Mouse (Mus musculus): ENCODE data around the gene Asb18. TPM values are rescaled to one million over a fixed set of nuclear protein-coding genes. Genes with fewer than 3 reads are reported as not detected.

The Asb18 gene
- polyA plus RNA-seq, 1 experiment from 2014 or later: 0.06 TPM

- H3K36me3 ChIP-seq (ENCODE audit: control insufficient read depth, insufficient read depth, low read length): no peaks in the 10 kb centered on the region
- peaks cover 15% of the 10 kb centered on the region for H3K27me3 ChIP-seq (ENCODE audit: control insufficient read depth, insufficient read depth, low read length)
- no peak overlapping the region for H3K4me3 ChIP-seq (replicated peaks; ENCODE audit: low read length)
- no peak overlapping the region for H3K9ac ChIP-seq (ENCODE audit: low read length)
- H3K4me1 ChIP-seq (ENCODE audit: control insufficient read depth, insufficient read depth, low read length): no peaks in the 10 kb centered on the region
- 18% methylated on average over 7 of the region's 7 CpGs for WGBS
- no peak overlapping the region for H3K27ac ChIP-seq (ENCODE audit: low read length)
- no peak overlapping the region for H3K4me2 ChIP-seq (ENCODE audit: low read depth, low read length)
- ATAC-seq (ENCODE audit: insufficient read depth, low FRiP score): no peak
- H3K9me3 ChIP-seq (replicated peaks; ENCODE audit: control insufficient read depth, low read length): no peaks in the 10 kb centered on the region
Measured at GRCm38 (mm10) chr1:89998076-89998475, 16.4 kb downstream of the Asb18 start.

- H3K4me2 ChIP-seq (ENCODE audit: low read depth, low read length): peak overlapping the region; percentile 30
- H3K36me3 ChIP-seq (ENCODE audit: control insufficient read depth, insufficient read depth, low read length): no peaks in the 10 kb centered on the region
- no peak for ATAC-seq (ENCODE audit: insufficient read depth, low FRiP score)
- H3K4me1 ChIP-seq (ENCODE audit: control insufficient read depth, insufficient read depth, low read length): no peaks in the 10 kb centered on the region
- peak overlapping the region; percentile 25 for H3K4me3 ChIP-seq (replicated peaks; ENCODE audit: low read length)
- H3K9ac ChIP-seq (ENCODE audit: low read length): peak overlapping the region; percentile 11; the same call in 1 of the 2 replicates
- H3K27ac ChIP-seq (ENCODE audit: low read length): no peak overlapping the region
- H3K9me3 ChIP-seq (replicated peaks; ENCODE audit: control insufficient read depth, low read length): no peaks in the 10 kb centered on the region
- H3K27me3 ChIP-seq (ENCODE audit: control insufficient read depth, insufficient read depth, low read length): peaks cover 39% of the 10 kb centered on the region
- WGBS: 2% methylated on average over 25 of the region's 25 CpGs
Measured at GRCm38 (mm10) chr1:89992256-89992655, 22.2 kb downstream of the Asb18 start.

- no peaks in the 10 kb centered on the region; the same call in 1 of the 2 replicates for H3K27me3 ChIP-seq (ENCODE audit: control insufficient read depth, insufficient read depth, low read length)
- H3K4me3 ChIP-seq (replicated peaks; ENCODE audit: low read length): no peak overlapping the region
- H3K27ac ChIP-seq (ENCODE audit: low read length): no peak overlapping the region
- no peak overlapping the region for H3K9ac ChIP-seq (ENCODE audit: low read length)
- 89% methylated on average over 8 of the region's 8 CpGs for WGBS
- H3K36me3 ChIP-seq (ENCODE audit: control insufficient read depth, insufficient read depth, low read length): no peaks in the 10 kb centered on the region
- no peaks in the 10 kb centered on the region for H3K4me1 ChIP-seq (ENCODE audit: control insufficient read depth, insufficient read depth, low read length)
- H3K4me2 ChIP-seq (ENCODE audit: low read depth, low read length): no peak overlapping the region
- H3K9me3 ChIP-seq (replicated peaks; ENCODE audit: control insufficient read depth, low read length): no peaks in the 10 kb centered on the region
- no peak for ATAC-seq (ENCODE audit: insufficient read depth, low FRiP score)
Measured at GRCm38 (mm10) chr1:89977261-89977660, 37.2 kb downstream of the Asb18 start.

DNA sequence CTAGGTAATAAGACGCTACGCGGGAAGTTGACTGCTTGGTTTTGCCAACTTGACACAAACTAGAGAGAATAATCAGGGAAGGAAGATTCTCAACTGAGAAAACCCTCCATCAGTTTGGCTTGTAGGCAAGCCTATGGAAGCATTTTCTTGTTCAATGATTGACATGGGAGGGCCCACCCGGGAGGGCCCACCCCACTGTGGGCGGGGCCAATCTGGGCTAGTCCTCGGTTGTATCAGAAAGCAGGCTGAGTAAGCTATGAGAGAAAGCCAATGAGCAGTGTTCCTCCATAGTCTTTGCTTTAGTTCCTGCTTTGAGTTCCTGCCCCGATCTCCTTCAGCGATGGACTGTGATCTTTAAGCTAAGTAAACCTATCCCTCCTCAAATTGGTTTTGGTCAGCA, 38.1 kb downstream of the Asb18 start:
- no peak for ATAC-seq (ENCODE audit: insufficient read depth, low FRiP score)
- Histone ChIP-seq H3K36me3 (ENCODE audit: control insufficient read depth, insufficient read depth, low read length) (no peaks in the 10 kb centered on the region), H3K4me1 (ENCODE audit: control insufficient read depth, insufficient read depth, low read length) (no peaks in the 10 kb centered on the region), H3K9me3 (replicated peaks; ENCODE audit: control insufficient read depth, low read length) (no peaks in the 10 kb centered on the region), H3K27me3 (ENCODE audit: control insufficient read depth, insufficient read depth, low read length) (no peaks in the 10 kb centered on the region; the same call in 1 of the 2 replicates), H3K4me2 (ENCODE audit: low read depth, low read length) (no peak overlapping the region), H3K27ac (ENCODE audit: low read length) (no peak overlapping the region), H3K4me3 (replicated peaks; ENCODE audit: low read length) (no peak overlapping the region), H3K9ac (ENCODE audit: low read length) (no peak overlapping the region)
- 74% methylated on average over 8 of the region's 8 CpGs for WGBS

- ATAC-seq (ENCODE audit: insufficient read depth, low FRiP score): no peak
- Histone ChIP-seq H3K27me3 (ENCODE audit: control insufficient read depth, insufficient read depth, low read length) (peaks cover 12% of the 10 kb centered on the region), H3K4me1 (ENCODE audit: control insufficient read depth, insufficient read depth, low read length) (no peaks in the 10 kb centered on the region), H3K9me3 (replicated peaks; ENCODE audit: control insufficient read depth, low read length) (no peaks in the 10 kb centered on the region), H3K4me3 (replicated peaks; ENCODE audit: low read length) (no peak overlapping the region), H3K4me2 (ENCODE audit: low read depth, low read length) (no peak overlapping the region), H3K27ac (ENCODE audit: low read length) (no peak overlapping the region), H3K9ac (ENCODE audit: low read length) (no peak overlapping the region), H3K36me3 (ENCODE audit: control insufficient read depth, insufficient read depth, low read length) (no peaks in the 10 kb centered on the region)
- 78% methylated on average over 8 of the region's 8 CpGs for whole genome bisulfite sequencing
Measured at GRCm38 (mm10) chr1:89974541-89974940, 39.9 kb downstream of the Asb18 start.

DNA sequence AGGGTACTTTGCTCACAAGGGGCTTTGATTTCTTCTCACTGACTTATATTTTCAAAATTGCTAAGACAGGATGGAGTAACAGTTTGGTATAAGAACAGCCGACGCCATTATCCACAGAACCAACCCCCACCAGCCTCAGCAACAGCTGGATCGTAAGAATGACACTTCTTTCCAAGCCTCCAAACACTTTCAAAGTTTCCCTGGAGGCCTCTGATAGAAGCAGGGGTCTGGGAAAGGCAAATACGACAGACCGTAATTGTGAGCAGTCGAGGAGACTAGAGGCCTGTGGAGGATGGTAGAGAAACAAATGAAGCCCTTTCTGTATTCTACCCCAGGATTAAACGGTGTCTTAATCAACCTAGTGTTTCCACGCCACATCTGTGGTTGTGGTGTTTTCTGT, 42.6 kb downstream of the Asb18 start:
- peaks cover 37% of the 10 kb centered on the region for H3K27me3 ChIP-seq (ENCODE audit: control insufficient read depth, insufficient read depth, low read length)
- 42% methylated on average over 8 of the region's 8 CpGs for WGBS
- ATAC-seq (ENCODE audit: insufficient read depth, low FRiP score): no peak

DNA sequence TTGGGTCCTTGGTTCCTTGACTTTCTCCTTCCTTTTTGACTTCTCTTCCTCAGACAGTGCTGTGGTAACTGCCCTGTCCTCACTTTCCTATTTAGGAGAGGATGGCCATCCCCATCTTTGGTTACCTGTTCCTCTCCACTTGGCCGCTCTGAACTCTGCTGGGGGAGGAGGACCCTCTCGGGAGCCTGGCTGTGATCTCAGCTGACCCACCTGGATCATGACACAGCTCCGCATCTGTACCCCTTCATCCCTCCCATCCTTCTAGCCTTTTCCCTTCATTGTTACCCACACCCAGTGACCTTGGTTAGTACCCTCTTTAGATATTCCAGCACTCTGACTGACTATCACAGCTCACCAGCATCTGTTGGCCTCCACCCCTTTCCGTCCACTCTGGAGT, 44.8 kb downstream of the Asb18 start:
- Histone ChIP-seq H3K4me3 (replicated peaks; ENCODE audit: low read length) (no peak overlapping the region), H3K4me1 (ENCODE audit: control insufficient read depth, insufficient read depth, low read length) (peaks cover 3% of the 10 kb centered on the region; the same call in 1 of the 2 replicates), H3K9ac (ENCODE audit: low read length) (no peak overlapping the region), H3K4me2 (ENCODE audit: low read depth, low read length) (no peak overlapping the region), H3K36me3 (ENCODE audit: control insufficient read depth, insufficient read depth, low read length) (no peaks in the 10 kb centered on the region), H3K27ac (ENCODE audit: low read length) (no peak overlapping the region), H3K9me3 (replicated peaks; ENCODE audit: control insufficient read depth, low read length) (no peaks in the 10 kb centered on the region), H3K27me3 (ENCODE audit: control insufficient read depth, insufficient read depth, low read length) (peaks cover 37% of the 10 kb centered on the region)
- no peak for ATAC-seq (ENCODE audit: insufficient read depth, low FRiP score)
- 84% methylated on average over 4 of the region's 4 CpGs for WGBS

More for the DNA sequence above, 42.6 kb downstream of the Asb18 start:
- Histone ChIP-seq H3K9ac (ENCODE audit: low read length) (no peak overlapping the region), H3K36me3 (ENCODE audit: control insufficient read depth, insufficient read depth, low read length) (no peaks in the 10 kb centered on the region), H3K27ac (ENCODE audit: low read length) (no peak overlapping the region), H3K9me3 (replicated peaks; ENCODE audit: control insufficient read depth, low read length) (no peaks in the 10 kb centered on the region), H3K4me3 (replicated peaks; ENCODE audit: low read length) (no peak overlapping the region), H3K4me1 (ENCODE audit: control insufficient read depth, insufficient read depth, low read length) (peaks cover 3% of the 10 kb centered on the region; the same call in 1 of the 2 replicates), H3K4me2 (ENCODE audit: low read depth, low read length) (no peak overlapping the region)

- Histone ChIP-seq H3K9me3 (replicated peaks; ENCODE audit: control insufficient read depth, low read length) (no peaks in the 10 kb centered on the region), H3K36me3 (ENCODE audit: control insufficient read depth, insufficient read depth, low read length) (no peaks in the 10 kb centered on the region), H3K4me2 (ENCODE audit: low read depth, low read length) (no peak overlapping the region), H3K4me3 (replicated peaks; ENCODE audit: low read length) (peak overlapping the region; percentile 56; the same call in 1 of the 2 replicates), H3K9ac (ENCODE audit: low read length) (no peak overlapping the region), H3K27ac (ENCODE audit: low read length) (no peak overlapping the region), H3K4me1 (ENCODE audit: control insufficient read depth, insufficient read depth, low read length) (peaks cover 3% of the 10 kb centered on the region; the same call in 1 of the 2 replicates), H3K27me3 (ENCODE audit: control insufficient read depth, insufficient read depth, low read length) (peaks cover 37% of the 10 kb centered on the region)
- ATAC-seq (ENCODE audit: insufficient read depth, low FRiP score): no peak
- WGBS: 49% methylated on average over 10 of the region's 10 CpGs
Measured at GRCm38 (mm10) chr1:89969072-89969713, 45.3 kb downstream of the Asb18 start.

DNA sequence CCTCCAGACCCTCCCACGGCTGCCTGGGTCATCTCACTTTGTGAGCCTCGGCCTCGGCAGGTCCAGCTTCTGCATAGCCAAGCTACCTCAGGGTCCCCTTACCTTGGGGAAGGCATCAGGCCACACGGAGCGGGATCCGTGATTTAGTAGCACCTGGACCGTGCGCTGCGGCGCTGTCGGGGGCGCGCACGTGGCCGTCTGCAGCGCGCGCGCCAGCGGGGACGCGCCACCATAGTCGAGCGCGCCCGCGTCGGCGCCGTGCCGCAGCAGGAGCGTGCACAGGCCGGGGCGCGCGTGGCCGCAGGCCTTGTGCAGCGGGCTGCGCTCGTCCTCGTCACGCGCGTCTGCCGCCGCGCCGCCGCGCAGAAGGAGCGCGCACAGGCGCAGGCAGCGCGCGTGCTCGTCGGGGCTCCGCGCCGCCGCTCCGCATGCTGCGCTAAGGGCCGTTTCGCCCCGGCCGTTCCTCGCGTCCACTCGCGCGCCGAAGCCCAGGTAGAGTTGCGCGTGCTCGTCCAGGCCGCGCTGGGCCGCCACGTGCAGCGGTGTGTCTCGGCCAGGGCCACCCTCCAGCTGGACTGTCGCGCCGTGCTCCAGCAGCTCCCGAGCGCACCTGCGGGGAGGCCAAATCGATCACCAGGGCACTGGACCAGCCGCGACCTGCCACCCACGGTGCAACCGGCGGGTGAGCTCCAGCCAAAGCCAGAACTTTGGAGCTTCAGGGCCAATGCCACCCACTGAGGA, 46.2 kb downstream of the Asb18 start:
- peak overlapping the region; percentile 64 for H3K9ac ChIP-seq (ENCODE audit: low read length)
- H3K9me3 ChIP-seq (replicated peaks; ENCODE audit: control insufficient read depth, low read length): no peaks in the 10 kb centered on the region
- H3K27me3 ChIP-seq (ENCODE audit: control insufficient read depth, insufficient read depth, low read length): peaks cover 37% of the 10 kb centered on the region
- H3K4me2 ChIP-seq (ENCODE audit: low read depth, low read length): peak overlapping the region; percentile 96
- peaks cover 3% of the 10 kb centered on the region; the same call in 1 of the 2 replicates for H3K4me1 ChIP-seq (ENCODE audit: control insufficient read depth, insufficient read depth, low read length)
- H3K27ac ChIP-seq (ENCODE audit: low read length): no peak overlapping the region
- ATAC-seq (ENCODE audit: insufficient read depth, low FRiP score): peak; percentile 33; the same call in 1 of the 2 replicates
- H3K36me3 ChIP-seq (ENCODE audit: control insufficient read depth, insufficient read depth, low read length): no peaks in the 10 kb centered on the region
- H3K4me3 ChIP-seq (replicated peaks; ENCODE audit: low read length): peak overlapping the region; percentile 56
- whole genome bisulfite sequencing: under 1% methylated on average over 71 of the region's 95 CpGs

Measured in stomach, embryonic 16.5 days (tissue).